Mouse (Mus musculus) layer of hippocampus, adult 11-12 months (tissue): ENCODE data around the gene Sp3.
"Not testable (repeated sequence)": the region's sequence is repeated elsewhere in the genome, so short reads cannot be mapped to it uniquely, and the experiment has no call there.

ENCODE experiments used
- DNase-seq: peaks from one replicate; pipeline ENCODE4 v3.0.0; 2022; ENCODE audit warnings: low spot score

The Sp3 gene

GRCm38 (mm10) chr2:72916170-72916569 is 64.1 kb downstream of the Sp3 start:
- no peak for DNase-seq

- no peak for DNase-seq
Measured at GRCm38 (mm10) chr2:72915245-72915930, 64.9 kb downstream of the Sp3 start.

- no peak for DNase-seq
Measured at GRCm38 (mm10) chr2:72913458-72913760, 66.8 kb downstream of the Sp3 start.

- DNase-seq: no peak
Measured at GRCm38 (mm10) chr2:72912708-72913457, 67.4 kb downstream of the Sp3 start.

- no peak for DNase-seq
Measured at GRCm38 (mm10) chr2:72911527-72911926, 68.7 kb downstream of the Sp3 start.

GRCm38 (mm10) chr2:72909046-72909445 is 71.2 kb downstream of the Sp3 start:
- no peak for DNase-seq

- DNase-seq: no peak
Measured at GRCm38 (mm10) chr2:72908191-72908910, 71.9 kb downstream of the Sp3 start.

GRCm38 (mm10) chr2:72906745-72907144 is 73.5 kb downstream of the Sp3 start:
- DNase-seq: no peak

- DNase-seq: not testable (repeated sequence)
Measured at GRCm38 (mm10) chr2:72902816-72903680, 77.2 kb downstream of the Sp3 start.

GRCm38 (mm10) chr2:72898782-72899305 is 81.4 kb downstream of the Sp3 start:
- no peak for DNase-seq

GRCm38 (mm10) chr2:72898094-72898781 is 82.0 kb downstream of the Sp3 start:
- DNase-seq: no peak

- DNase-seq: no peak
Measured at GRCm38 (mm10) chr2:72889806-72890205, 90.4 kb downstream of the Sp3 start.
